Mouse (Mus musculus): ENCODE results near the gene Rpl11. TPM values are rescaled to one million over a fixed set of nuclear protein-coding genes. Genes with fewer than 3 reads are reported as not detected.

The Rpl11 gene
- polyA plus RNA-seq, 1 experiment from 2014 or later = 383 TPM

- Histone ChIP-seq H3K4me1 (peaks cover 6% of the 10 kb centered on the region), H3K27ac (no peak overlapping the region), H3K9me3 (replicated peaks) (no peaks in the 10 kb centered on the region), H3K4me3 (no peak overlapping the region), H3K36me3 (ENCODE audit: poor library complexity, severe bottlenecking) (peaks cover 62% of the 10 kb centered on the region), H3K4me2 (no peak overlapping the region), H3K9ac (no peak overlapping the region), H3K27me3 (no peaks in the 10 kb centered on the region)
- 92% methylated on average over 5 of the region's 5 CpGs for WGBS
- no peak for ATAC-seq
Observed at GRCm38 (mm10) chr4:136045091-136045490, 8.1 kb downstream of the Rpl11 start.

- Histone ChIP-seq H3K27me3 (no peaks in the 10 kb centered on the region), H3K4me3 (no peak overlapping the region), H3K9ac (no peak overlapping the region), H3K36me3 (ENCODE audit: poor library complexity, severe bottlenecking) (peaks cover 50% of the 10 kb centered on the region), H3K9me3 (replicated peaks) (no peaks in the 10 kb centered on the region), H3K4me1 (no peaks in the 10 kb centered on the region), H3K4me2 (no peak overlapping the region), H3K27ac (no peak overlapping the region)
- 82% methylated on average over 6 of the region's 6 CpGs for WGBS
- no peak for ATAC-seq
Observed at GRCm38 (mm10) chr4:136043784-136044400, 9.3 kb downstream of the Rpl11 start.

- Histone ChIP-seq H3K9me3 (replicated peaks) (no peaks in the 10 kb centered on the region), H3K4me2 (no peak overlapping the region), H3K4me1 (peaks cover 14% of the 10 kb centered on the region), H3K36me3 (ENCODE audit: poor library complexity, severe bottlenecking) (no peaks in the 10 kb centered on the region), H3K27ac (no peak overlapping the region), H3K9ac (no peak overlapping the region), H3K27me3 (no peaks in the 10 kb centered on the region), H3K4me3 (no peak overlapping the region)
- no peak for ATAC-seq
- WGBS = 78% methylated on average over 4 of the region's 4 CpGs
Observed at GRCm38 (mm10) chr4:136035078-136035477, 18.1 kb downstream of the Rpl11 start.

- no peak for ATAC-seq
- Histone ChIP-seq H3K9ac (no peak overlapping the region), H3K4me3 (no peak overlapping the region), H3K9me3 (replicated peaks) (no peaks in the 10 kb centered on the region), H3K4me1 (peaks cover 14% of the 10 kb centered on the region), H3K27me3 (no peaks in the 10 kb centered on the region), H3K4me2 (no peak overlapping the region), H3K27ac (no peak overlapping the region), H3K36me3 (ENCODE audit: poor library complexity, severe bottlenecking) (no peaks in the 10 kb centered on the region)
- 82% methylated on average over 1 of the region's 1 CpGs for WGBS
Observed at GRCm38 (mm10) chr4:136033231-136033630, 20.0 kb downstream of the Rpl11 start.

GRCm38 (mm10) chr4:136030968-136031909, 22.0 kb downstream of the Rpl11 start:
- Histone ChIP-seq H3K27ac (0 out of 2 replicates have a peak overlapping the region, but pooled peaks have one; percentile 3), H3K4me3 (no peak overlapping the region), H3K4me2 (peak overlapping the region; percentile 1; the same call in 1 of the 2 replicates), H3K9ac (peak overlapping the region; percentile 40), H3K36me3 (ENCODE audit: poor library complexity, severe bottlenecking) (no peaks in the 10 kb centered on the region), H3K27me3 (no peaks in the 10 kb centered on the region), H3K9me3 (replicated peaks) (no peaks in the 10 kb centered on the region), H3K4me1 (peaks cover 14% of the 10 kb centered on the region)
- ATAC-seq = no peak
- WGBS = 5% methylated on average over 8 of the region's 8 CpGs

GRCm38 (mm10) chr4:136028689-136029088, 24.5 kb downstream of the Rpl11 start:
- WGBS = 84% methylated on average over 5 of the region's 5 CpGs
- Histone ChIP-seq H3K4me2 (no peak overlapping the region), H3K9me3 (replicated peaks) (no peaks in the 10 kb centered on the region), H3K4me1 (peaks cover 14% of the 10 kb centered on the region), H3K9ac (no peak overlapping the region; the same call in 1 of the 2 replicates), H3K27ac (no peak overlapping the region), H3K36me3 (ENCODE audit: poor library complexity, severe bottlenecking) (no peaks in the 10 kb centered on the region), H3K27me3 (no peaks in the 10 kb centered on the region), H3K4me3 (no peak overlapping the region)
- no peak for ATAC-seq

GRCm38 (mm10) chr4:136028132-136028564, 25.1 kb downstream of the Rpl11 start:
- Histone ChIP-seq H3K4me2 (no peak overlapping the region), H3K36me3 (ENCODE audit: poor library complexity, severe bottlenecking) (no peaks in the 10 kb centered on the region), H3K27me3 (no peaks in the 10 kb centered on the region), H3K4me3 (no peak overlapping the region), H3K27ac (no peak overlapping the region), H3K9me3 (replicated peaks) (no peaks in the 10 kb centered on the region), H3K9ac (no peak overlapping the region; the same call in 1 of the 2 replicates), H3K4me1 (peaks cover 14% of the 10 kb centered on the region)
- 86% methylated on average over 19 of the region's 19 CpGs for WGBS
- no peak for ATAC-seq

GRCm38 (mm10) chr4:136027416-136028131, 25.7 kb downstream of the Rpl11 start:
- Histone ChIP-seq H3K9ac (no peak overlapping the region), H3K27ac (no peak overlapping the region), H3K4me1 (peaks cover 14% of the 10 kb centered on the region), H3K36me3 (ENCODE audit: poor library complexity, severe bottlenecking) (no peaks in the 10 kb centered on the region), H3K9me3 (replicated peaks) (no peaks in the 10 kb centered on the region), H3K4me3 (no peak overlapping the region), H3K4me2 (no peak overlapping the region), H3K27me3 (no peaks in the 10 kb centered on the region)
- ATAC-seq = no peak
- 86% methylated on average over 8 of the region's 8 CpGs for WGBS

GRCm38 (mm10) chr4:136025350-136025749, 27.9 kb downstream of the Rpl11 start:
- no peak overlapping the region for H3K9ac ChIP-seq
- H3K36me3 ChIP-seq (ENCODE audit: poor library complexity, severe bottlenecking) = no peaks in the 10 kb centered on the region
- no peak overlapping the region for H3K27ac ChIP-seq
- no peak overlapping the region for H3K4me2 ChIP-seq
- peaks cover 5% of the 10 kb centered on the region for H3K4me1 ChIP-seq
- WGBS = 94% methylated on average over 1 of the region's 1 CpGs
- H3K27me3 ChIP-seq = no peaks in the 10 kb centered on the region
- no peak overlapping the region for H3K4me3 ChIP-seq
- no peaks in the 10 kb centered on the region for H3K9me3 ChIP-seq (replicated peaks)
- no peak for ATAC-seq

GRCm38 (mm10) chr4:136022924-136023323, 30.3 kb downstream of the Rpl11 start:
- H3K9me3 ChIP-seq (replicated peaks) = no peaks in the 10 kb centered on the region
- peaks cover 15% of the 10 kb centered on the region for H3K4me1 ChIP-seq
- no peak overlapping the region for H3K4me3 ChIP-seq
- H3K36me3 ChIP-seq (ENCODE audit: poor library complexity, severe bottlenecking) = no peaks in the 10 kb centered on the region
- H3K27me3 ChIP-seq = no peaks in the 10 kb centered on the region
- no peak for ATAC-seq
- 95% methylated on average over 9 of the region's 9 CpGs for WGBS
- no peak overlapping the region for H3K9ac ChIP-seq
- no peak overlapping the region for H3K4me2 ChIP-seq
- no peak overlapping the region for H3K27ac ChIP-seq

GRCm38 (mm10) chr4:136021549-136022047, 31.6 kb downstream of the Rpl11 start, which contains the start of gene Eloa:
Gene Eloa, minus strand, starts transcription at chr4:136021763.
- under 1% methylated on average over 47 of the region's 48 CpGs for WGBS
- Histone ChIP-seq H3K27me3 (no peaks in the 10 kb centered on the region), H3K9ac (peak within 1 kb of the TSS; percentile 97), H3K9me3 (replicated peaks) (no peaks in the 10 kb centered on the region), H3K36me3 (ENCODE audit: poor library complexity, severe bottlenecking) (no peaks in the 10 kb centered on the region), H3K4me3 (peak within 1 kb of the TSS; percentile 98), H3K27ac (peak within 1 kb of the TSS; percentile 80), H3K4me1 (peaks cover 15% of the 10 kb centered on the region), H3K4me2 (peak within 1 kb of the TSS; percentile 97)
- peak; percentile 99 for ATAC-seq
